Mouse (Mus musculus): ENCODE measurements around the gene Terb1. TPM values are rescaled to one million over a fixed set of nuclear protein-coding genes. Genes with fewer than 3 reads are reported as not detected.

Gene Terb1
- under 1 TPM in 1 of 2 experiments, not detected in 1; 0.42 TPM for polyA plus RNA-seq (2017; shearing (Covaris generic))

DNA sequence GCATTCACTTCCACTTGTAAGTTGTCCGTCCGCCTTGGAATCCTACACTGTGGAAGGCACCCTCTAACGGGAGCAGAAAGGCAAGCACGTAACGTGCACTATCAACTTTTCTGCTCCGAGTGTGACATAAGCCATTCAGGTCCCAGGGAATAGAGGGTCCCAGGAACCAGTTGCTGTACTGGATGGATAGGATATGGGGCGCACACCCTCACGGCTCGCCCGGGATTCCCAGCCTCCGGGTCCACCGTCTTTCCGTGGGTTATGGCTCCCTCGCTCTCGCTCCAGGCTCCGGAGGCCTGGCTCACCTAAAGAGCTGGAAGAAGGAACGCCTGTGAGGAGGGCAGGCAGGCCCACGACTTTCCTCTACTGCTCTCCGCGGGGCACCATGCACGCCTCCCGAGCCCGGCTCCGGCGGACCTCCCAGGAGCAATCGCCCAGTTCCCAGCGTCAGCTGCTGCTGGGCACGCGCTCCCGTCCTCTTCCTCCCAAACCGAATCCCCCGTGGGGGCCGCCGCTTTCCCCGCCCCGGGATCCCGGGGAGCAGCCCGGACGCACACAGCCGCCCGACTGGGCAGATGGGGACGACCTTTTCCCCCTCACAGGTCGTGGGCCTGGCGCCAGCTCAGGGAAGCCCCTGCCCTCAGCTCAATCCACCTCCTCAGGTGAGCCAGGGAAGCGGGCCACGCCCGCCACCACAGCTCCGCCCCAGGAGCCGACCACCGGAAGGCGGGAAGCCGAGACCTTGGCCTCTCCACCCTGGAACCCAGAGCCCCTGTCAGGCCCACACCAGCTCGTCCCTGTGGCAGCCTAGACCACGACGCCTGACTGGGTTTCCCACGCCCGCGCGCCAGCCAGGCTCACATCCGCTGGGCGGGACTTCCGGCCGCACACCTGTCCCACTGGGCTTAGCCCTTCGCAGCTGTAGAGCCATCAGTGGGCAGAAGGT, at the start of gene Terb1:
Terb1 (minus strand) TSS at position 850 of the 946 bp plus-strand sequence.
- peak; percentile 94 for ATAC-seq

- no peak for ATAC-seq
These were observed 47.5 kb upstream of the Terb1 start for GRCm38 (mm10) chr8:104557226-104557625.

GRCm38 (mm10) chr8:104555191-104555590, 45.5 kb upstream of the Terb1 start:
- ATAC-seq = no peak

DNA sequence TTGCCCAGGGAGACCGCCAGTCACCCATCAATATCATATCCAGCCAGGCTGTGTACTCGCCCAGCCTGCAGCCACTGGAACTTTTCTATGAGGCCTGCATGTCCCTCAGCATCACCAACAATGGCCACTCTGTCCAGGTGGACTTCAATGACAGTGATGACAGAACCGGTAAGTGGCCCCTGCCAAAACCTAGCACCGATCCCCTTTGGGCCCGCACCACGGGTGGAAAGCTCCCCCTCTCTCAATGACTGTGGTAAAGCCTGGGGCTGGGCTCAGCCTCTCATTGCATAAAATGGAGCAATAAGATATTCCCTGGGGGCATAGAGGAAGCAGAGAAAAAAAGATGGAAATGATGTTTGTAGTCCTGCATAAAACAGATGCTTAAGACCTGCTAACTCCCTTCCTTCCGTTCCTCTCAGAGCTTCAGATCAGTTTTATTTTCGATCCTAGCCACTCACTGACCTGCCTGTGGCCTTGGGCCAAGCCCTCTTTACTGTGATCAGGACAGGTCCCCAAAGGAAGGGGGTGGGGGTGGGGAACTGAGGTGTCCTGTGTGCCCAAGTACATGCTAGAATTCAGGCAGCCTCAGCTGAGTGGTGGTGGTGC, 33.8 kb upstream of the Terb1 start:
- ATAC-seq = no peak

- no peak for ATAC-seq
These were observed 32.5 kb upstream of the Terb1 start for GRCm38 (mm10) chr8:104542160-104542559.

DNA sequence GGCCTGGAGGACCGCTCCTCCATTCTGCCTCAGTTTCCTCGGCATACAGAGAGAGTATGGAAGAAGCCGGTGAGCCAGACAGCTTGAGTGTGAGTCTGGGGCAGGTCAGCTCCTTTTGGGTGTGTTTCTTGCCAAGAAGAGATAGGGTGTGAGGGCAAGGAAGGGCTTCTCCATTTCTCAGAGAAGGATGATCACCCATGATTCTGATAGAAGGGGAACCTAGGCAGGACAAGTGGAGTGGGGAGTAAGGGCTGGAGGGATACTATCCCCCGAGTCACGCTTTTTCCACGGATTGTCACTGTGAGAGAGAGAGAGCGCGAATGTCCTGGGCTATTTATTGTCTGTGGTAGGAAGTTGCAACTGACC, 31.8 kb upstream of the Terb1 start:
- no peak for ATAC-seq

GRCm38 (mm10) chr8:104540710-104541514, 31.2 kb upstream of the Terb1 start:
- ATAC-seq = peak; percentile 26

- ATAC-seq = no peak
These were observed 30.5 kb upstream of the Terb1 start for GRCm38 (mm10) chr8:104540238-104540637.

GRCm38 (mm10) chr8:104539566-104539965, 29.9 kb upstream of the Terb1 start:
- ATAC-seq = no peak

DNA sequence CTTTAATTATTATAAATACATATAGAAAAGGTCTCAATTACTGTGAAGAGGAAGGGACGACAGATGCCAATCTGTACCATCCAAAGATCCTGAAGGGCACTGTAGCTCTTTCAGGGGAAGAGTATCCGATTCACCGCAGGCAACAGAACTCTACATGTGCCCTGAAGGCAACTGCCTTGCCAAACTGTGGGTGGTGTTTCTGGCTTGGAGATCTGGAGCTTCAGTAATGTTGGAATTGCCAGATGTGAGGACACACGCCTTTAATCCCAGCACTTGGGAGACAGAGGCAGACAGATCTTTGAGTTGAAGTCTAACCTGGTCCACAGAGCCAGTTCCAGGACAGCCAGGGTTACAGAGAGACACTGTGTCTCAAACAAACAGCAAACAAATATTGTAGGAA, 29.2 kb upstream of the Terb1 start:
- no peak for ATAC-seq

GRCm38 (mm10) chr8:104536028-104536427, 26.3 kb upstream of the Terb1 start:
- ATAC-seq = no peak

DNA sequence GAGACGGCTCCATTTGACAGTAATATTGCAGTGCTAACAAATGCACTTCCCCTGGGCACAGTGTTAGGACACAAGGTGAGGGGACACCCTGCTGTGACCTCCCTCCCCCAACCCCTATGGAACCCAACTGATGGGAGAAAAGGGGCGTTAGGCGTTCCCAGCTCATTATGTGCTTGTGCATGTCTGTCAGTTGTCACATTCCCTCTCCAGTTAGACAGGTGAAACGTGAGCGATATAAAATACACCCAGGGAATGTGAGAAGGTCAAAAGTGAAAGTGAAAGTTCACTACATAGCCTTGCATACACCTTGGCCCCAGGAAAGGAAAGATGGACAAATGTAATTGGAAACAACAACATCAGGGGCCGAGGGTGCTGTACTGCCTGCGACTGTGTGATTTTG, 25.7 kb upstream of the Terb1 start:
- ATAC-seq = no peak

DNA sequence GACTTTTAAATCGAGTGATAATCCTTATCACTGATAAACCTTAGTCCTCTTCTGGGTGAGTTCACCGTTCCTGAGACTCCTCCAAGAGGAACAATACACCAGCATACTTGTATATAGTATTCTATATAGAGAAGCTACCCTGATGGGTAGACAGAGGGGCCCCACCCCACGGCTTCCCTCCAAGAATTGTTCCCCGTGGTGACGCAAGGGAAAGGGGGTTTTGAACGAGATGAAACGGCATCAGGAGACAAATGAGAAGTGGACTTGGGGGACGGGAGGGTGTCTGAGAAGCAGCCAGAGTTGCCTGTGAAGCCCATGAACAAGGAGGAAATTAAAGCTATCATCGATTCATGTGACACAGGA, 25.1 kb upstream of the Terb1 start:
- peak; percentile 65 for ATAC-seq

- ATAC-seq = peak; percentile 81
These were observed 24.5 kb upstream of the Terb1 start, which contains the start of the genes Nae1 and Car7 for GRCm38 (mm10) chr8:104533971-104534778. Nae1 (minus strand) TSS chr8:104534637. Car7 (plus strand) TSS chr8:104534689.

GRCm38 (mm10) chr8:104533551-104533950, 23.8 kb upstream of the Terb1 start:
- ATAC-seq = no peak

GRCm38 (mm10) chr8:104529671-104530070, 20.0 kb upstream of the Terb1 start:
- no peak for ATAC-seq

DNA sequence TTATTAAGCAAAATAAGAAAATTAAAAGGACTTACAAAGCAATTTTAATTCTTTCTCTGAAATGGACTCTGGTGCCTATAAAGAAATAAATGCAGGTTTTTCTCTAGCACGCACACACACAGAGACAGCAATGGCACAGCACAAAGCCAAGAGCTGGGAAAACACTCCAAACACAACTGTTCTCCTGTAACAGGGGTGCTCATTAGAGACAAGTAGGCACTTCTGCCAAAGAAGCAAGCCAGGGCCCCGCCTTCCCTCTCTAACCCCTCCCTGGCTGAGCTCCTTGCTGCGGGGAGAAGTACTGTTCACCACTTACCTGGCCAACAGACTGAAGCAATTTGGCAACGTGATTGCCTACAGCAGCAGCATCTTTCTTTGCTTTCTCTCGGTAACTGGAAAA, 8.2 kb upstream of the Terb1 start:
- no peak for ATAC-seq

GRCm38 (mm10) chr8:104510134-104510533, 424 bp upstream of the Terb1 start:
- ATAC-seq = no peak

DNA sequence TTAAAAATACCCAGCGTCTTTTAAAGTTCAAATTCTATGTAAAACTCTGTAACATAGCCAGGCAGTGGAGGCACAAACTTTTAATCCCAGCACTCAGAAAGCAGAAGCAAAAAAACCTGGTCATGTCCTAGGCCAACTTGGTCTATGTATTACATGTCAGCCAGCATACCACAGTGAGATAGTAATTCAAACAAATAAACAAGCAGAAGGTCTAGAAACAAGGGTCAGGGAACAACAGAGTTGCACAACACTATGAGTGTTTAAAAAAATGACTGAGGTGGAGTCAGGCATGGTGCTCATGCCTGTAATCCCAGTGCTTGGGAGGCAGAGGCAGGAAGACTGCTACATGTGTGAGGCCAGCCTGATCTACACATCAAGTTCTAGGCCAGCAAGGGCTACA, 30.6 kb downstream of the Terb1 start:
- ATAC-seq = no peak

GRCm38 (mm10) chr8:104472465-104472864, 37.2 kb downstream of the Terb1 start:
- no peak for ATAC-seq

- ATAC-seq = no peak
These were observed 42.2 kb downstream of the Terb1 start for GRCm38 (mm10) chr8:104467463-104467862.

DNA sequence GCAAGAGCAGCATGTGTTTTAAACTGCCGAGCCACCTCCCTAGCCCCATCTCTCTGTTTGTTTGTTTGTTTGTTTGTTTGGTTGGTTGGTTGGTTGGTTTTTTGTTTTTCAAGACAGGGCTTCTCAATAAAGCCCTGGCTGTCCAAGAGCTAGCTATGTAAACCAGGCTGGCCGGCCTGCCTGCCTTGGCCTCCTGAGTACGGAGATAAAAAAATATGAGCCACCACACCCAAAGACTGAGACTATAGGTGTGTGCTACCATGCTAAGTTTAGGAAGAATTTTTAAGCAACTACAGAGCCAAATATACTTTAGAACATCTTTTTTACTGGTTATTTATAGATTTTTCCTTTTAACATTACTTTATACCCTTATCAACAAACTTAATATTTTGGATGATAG, 57.5 kb downstream of the Terb1 start:
- ATAC-seq = no peak

All from CD4-positive, CD25-positive, alpha-beta regulatory T cell, adult 4 months (primary cell).